Mouse (Mus musculus): ENCODE results near the gene Tmem135.
"Not testable (repeated sequence)": the region's sequence is repeated elsewhere in the genome, so short reads cannot be mapped to it uniquely, and the experiment has no call there.

The Tmem135 gene

DNA sequence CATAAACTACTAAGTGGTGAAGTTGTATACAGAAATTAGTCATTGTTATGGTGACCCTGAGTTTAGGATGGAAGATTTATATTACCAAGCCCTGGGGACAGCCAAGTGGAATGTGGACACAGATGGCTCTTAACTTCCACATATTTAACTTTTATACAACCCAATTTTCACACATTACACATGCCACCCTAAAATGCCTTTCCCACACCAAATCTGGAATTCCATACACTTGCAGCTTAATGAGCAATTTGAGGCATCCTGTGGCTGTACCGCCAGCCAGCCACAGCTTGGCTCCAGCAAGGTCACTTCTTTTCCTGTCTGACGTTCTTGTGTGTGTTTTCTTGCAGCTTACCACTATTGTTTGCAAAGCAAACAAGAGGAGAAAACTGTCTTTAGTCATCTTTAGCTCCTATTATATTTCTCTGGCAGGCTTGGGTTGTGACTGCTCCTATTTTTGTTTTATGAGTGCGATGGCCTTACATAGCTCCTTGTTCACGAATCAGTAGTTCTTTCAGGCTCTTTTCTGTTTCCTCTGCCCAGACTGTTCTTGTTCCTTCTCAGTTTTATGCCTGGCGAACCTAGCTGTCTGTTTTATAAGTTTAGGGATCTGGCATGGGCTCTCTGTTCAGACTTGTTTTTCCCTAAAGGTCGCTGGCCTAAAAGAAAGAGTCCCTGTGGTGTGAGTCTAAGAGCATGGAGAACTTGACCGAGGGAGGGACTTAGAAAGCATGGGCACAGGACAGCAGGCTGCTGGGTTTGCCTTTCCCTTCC is 22.9 kb downstream of the Tmem135 start:
- DNase-seq, result no peak

DNA sequence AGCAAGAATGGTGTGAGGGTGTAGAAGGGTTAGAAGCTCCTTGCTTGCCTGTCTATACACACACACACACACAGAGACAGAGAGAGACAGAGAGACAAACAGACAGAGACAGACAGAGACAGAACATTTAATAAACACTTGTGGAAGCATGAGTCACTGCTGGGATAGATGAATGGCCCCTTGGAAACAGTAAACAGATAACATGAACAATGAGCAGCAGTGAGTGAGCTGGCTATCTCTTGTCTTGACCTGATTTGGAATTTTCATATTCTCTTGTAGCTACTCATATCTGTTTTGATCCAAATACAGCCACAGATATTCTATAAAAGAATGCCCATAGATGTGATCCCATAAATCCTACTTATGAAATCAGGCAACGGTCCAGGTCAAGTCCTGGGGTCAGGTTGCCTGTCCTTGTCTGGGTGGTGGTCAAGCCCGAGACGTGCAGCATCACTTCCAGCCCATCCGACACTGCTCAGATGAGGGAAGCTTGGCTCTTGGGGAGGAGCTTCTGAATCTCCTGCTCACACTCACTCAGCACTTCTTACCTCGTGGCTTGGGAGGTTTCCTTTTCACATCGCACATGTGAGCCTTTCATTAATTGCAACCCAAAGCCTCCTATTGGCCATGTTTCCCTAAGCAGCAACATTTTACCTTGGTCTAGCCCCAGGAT is 32.3 kb downstream of the Tmem135 start:
- no peak for DNase-seq

DNA sequence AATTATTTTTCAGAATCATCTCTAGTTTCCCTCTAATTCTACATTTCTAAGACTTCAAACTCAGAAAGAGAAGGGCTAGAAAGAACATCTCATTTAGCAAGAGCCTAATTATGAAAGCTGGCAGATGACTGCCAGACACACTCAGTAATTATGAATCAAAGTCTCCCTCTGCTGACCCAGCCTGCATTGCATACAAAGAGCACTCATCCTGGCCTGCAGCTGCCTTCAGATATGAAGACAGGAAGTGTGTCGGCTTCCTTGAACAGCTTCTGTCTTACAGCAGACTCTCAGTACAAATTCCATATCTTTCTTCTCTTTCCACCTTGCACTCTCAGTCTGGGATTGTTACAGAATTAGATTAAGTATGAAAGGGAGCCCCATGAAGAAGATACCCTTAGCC is 33.1 kb downstream of the Tmem135 start:
- peak; percentile 37 to 58 for DNase-seq

DNA sequence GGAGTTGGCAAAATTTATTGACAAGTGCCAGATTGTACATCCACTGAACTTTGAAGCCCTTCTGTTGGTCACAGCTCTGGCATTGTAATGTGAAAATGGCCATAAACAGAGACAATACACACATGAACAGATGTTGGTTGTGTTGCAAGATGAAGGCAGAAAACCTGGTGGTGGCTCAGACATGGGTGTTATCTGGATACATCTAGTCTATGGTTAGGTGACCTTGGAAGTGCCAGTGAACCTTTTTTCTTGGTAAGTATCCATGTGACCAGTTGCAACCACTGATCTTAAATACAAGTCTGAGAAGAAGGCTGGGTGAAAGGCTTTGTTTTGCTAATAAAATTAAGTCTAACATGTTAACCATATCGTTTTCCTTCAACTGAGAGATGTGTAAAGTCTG is 33.9 kb downstream of the Tmem135 start:
- no peak for DNase-seq

DNA sequence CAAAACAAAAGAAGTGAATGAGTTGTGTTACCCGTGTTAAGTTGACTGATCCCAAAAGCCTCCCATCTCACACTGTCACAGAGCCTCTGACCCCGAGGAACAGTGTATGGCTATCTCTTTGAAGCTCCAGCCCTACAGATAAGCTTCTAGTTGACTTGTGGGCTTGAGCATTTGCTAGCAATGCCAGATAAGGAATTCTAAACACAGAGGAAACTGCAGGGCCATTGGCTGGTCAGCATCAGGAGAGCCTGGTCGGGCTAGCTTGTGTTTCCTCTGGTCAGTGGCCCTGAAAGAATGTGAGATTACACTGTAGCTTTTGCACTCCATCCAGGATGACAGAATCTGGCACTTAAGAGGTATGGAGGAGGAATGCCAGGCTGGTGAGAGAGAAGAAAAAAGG is 36.4 kb downstream of the Tmem135 start:
- no peak for DNase-seq

DNA sequence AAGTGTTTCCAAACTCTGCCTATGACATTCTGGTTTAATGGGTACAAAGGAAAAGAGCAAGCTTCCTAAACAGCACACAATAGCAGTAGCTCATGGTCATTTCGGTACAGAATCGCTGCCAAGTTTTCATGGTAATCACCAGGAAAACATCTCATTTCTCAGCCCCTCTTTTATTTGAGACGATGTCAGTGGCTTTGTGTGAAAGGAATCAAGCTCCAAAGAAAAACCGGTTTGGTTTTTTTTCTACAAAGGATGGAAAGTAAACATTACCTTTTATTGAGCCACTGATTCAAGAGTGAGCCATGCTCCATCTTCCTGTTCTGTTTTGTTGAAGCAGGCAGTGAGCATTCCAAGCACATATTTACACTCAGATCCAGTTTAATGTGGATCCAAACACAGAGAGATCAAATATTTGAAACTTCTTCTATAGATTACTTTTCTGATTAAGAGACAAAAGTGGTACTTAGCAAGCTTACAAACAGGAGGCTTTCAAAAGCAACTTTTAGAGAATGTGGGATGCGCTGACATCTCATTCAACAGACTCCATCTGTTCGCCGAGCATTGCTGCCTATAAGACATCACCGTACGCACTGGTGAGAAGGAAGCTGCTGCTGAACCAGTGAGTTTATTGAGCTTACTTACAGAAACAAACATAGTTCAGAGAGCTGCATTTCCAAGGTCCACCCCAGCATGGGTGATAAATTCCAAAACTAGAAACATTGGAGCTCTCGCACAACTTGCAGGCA is 38.7 kb downstream of the Tmem135 start:
- DNase-seq, result no peak

DNA sequence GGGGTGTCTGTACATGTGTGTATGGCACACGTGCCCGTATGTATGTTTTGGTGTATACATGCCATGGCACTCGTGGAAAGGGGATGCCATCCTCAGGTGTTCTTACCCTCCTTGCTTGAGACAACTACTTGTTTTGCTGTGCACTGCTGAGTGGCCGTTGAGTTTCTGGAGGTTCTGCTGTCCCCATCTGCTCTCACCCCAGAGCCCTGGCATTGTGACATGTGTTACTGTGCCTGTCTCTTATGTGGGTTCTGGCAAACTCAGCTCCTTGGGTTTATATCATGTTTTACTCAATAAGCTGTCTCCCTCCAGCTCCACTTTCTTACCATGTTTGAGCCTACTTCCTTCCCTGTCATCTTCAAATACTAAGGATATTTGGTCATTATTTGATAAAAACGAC is 40.0 kb downstream of the Tmem135 start:
- no peak for DNase-seq

DNA sequence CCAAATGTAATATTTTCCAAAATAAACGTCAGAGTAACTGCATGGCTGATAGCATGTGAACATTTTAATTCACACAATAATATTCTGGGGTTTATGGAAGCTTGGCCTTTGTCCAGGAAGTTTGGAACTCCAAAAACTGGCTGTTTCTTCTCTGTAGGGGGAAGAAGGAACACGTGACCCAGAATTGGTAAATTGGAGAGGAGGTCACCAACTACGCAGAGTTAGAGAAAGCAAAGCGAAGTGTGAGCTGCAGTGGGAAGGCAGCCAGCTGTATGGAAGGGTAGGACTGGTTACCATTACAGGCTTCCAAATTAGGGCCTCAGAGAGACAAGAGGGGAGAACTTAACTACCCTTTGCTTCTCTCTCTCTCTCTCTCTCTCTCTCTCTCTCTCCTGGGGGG is 47.7 kb downstream of the Tmem135 start:
- no peak for DNase-seq

DNA sequence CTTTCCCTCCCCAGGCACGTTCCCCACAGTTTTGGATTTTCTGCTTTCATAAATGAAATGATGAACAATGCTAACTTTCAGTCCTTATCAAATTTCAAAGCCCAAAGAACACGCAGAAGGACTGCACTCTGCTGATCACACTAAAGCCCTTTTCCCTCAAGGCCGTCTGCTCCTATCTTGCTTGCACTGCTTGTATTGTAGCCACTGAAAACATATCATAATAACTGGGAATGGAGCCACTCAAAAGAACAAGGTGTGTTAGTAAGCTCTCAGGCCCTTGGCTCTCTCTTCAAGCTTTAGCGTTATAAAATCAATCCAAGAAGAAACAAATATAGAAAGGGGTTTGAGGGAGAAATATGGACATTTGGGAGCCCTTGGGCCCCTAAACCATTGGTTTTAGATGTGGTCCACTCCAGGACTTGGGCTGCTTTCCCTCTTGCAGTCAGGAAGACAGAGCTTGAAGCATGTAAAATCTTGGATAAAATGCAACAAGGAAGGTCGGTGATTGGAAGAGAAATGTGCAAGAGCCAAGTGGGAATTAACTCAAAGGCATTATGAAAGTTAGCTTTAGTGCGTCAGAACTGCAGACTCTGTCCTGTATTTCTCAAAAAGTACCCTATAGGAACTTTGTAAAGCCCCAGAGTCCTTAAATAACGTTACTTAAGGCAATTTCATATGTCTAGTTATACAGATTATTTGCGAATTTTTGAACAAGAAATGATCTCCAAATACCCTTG is 48.3 kb downstream of the Tmem135 start:
- no peak for DNase-seq

DNA sequence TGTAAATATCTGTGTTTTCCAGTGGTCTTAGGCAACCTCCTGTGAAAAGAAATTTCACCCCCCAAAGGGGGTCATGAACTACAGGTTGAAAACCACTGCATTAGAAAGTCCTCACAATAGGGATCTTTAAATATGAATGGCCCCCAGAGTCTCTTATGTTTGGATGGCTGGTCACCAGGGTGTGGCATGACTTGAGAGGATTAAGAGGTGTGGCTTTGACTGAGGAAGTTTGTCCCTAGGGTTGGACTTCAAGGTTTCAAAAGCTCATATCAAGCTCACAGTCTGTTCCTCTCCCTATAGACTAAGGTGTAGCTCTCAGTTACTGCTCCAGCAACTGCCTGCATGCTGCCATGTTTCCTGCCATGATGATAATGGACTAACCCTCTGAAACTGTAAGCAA is 62.0 kb downstream of the Tmem135 start:
- DNase-seq, result no peak

DNA sequence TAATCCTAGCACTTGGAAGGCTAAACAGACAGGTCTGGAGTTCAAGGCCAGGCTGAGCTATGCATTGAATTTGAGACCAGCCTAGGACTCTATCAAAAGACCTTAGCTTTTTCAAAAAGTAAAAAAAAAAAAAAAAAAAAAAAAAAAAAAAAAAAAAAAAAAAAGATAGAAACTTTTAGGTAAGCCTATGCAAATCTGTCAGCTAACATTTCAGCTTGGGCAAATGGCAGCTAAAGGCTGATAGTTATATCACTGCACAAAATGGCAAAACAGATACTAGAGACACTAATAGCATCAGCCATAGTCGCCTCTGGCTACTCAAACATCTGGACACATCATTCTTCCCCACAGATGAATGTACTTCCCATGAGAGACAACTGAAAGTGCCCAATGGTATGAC is 64.2 kb downstream of the Tmem135 start:
- DNase-seq, result no peak

DNA sequence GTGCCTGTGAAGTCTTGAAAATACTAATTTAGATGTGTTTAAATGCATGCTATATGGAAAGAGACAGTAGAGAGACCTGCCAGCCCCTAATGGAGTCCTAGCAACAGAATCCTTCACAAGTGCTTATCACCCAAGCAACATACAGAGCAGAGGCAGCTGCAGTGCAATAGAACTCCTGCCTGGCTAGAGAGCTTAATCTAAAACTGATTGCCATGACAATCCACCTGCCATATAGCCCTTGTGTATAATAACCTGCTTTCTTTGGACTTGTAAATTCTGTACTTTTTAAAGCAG is 64.9 kb downstream of the Tmem135 start:
- no peak for DNase-seq

DNA sequence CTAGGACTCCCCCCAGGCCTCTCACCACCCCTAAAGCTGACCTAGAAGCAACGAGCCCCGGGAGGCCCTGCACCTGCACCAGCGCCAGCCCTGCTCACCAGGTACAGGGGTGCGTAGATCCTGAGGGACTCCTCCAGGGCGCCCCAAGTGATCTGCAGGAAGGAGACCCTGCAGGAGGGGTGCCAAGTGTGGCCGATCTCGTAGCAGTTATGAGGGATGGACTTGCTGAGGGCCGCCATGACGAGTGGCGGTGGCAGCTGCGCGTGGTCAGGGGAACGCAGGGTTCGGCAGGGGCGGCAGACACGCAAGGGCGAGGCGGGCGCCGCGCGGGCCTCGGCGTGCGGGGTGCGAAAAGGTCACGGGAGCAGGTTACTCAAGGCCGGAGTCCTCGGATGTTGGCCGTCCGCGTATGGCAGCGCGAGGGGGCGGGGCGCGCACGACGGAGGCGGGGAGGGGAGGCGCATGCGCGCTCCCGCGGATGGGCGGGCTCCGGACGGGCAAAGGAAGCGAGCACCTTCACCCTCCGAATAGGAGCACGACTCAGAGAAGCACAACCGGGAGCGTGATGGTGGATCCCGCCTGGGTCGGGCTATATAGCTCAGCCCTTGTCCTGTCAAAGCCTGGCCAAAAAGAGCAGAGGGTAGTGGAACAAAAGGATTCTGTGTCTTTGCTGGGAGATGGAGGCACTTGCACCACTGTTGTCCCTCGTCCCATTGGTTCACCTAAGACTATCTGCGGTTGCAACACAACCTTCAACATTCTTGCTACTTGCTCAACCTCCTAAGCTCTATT is 65.5 kb downstream of the Tmem135 start:
- DNase-seq, result peak; percentile 94 to 96

DNA sequence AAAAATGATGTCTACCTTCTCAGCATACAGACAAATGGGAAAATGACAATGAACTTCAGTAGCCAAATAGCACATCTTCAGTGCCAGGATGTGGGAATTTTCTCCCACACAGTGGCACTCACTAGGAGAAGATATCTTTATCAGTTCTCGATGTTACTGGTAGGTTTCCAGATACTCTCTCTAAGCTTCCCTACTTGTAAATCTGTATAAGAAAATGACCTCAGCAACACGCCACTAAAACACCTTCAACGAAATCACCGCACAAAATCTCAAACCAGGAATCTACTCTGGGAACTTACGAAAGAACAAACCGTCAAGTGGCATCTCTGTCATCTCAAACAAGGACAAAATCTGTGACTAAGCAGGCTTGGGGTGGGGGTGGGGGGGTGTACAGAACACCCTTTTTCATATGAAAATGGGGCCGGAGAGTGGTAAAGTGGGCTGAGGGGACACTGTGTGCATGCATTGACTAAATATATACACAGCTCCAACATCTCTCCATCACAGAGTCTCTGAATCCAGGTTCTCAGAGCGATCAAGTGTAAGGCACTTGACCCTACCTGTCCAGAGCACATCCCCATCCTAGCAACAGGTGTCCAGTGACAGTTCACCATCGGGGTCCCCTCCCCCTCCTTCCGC is 66.2 kb downstream of the Tmem135 start:
- DNase-seq, result no peak

DNA sequence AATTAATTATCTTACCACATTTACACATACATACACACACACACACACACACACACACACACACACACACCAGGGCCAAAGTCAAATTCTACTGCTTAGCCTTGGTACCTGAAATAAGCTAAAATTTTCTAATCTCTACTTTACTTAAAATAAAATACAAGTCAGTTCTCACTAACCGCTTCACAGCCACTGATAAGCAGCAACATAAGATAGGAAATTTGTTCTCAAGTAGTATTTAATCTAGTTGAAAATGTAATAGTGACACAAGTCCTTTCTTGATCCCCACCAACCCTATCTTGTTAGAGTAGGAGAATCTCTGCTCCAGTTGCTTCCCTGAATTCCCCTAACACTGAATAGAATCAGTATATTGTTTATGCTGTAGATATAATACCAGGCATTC is 67.6 kb downstream of the Tmem135 start:
- DNase-seq, result no peak

DNA sequence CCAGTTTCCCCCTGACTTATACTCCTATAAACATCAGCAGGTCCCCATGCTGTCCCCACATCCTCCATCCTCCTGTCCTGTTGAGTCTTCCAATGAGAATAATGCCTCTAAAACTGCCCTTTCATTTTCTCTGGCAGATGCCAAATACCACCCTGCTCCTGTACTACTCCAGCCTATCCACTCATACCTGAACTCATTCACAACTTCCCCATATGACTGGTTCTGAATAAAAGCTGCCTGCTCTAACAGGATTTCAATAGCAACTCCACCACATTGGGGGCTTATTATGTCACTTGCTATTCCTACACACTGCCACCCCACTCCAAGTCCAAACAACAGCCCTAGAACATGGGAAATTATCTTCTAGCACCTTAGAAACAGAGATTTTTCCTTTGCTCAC is 68.7 kb downstream of the Tmem135 start:
- DNase-seq, result no peak

DNA sequence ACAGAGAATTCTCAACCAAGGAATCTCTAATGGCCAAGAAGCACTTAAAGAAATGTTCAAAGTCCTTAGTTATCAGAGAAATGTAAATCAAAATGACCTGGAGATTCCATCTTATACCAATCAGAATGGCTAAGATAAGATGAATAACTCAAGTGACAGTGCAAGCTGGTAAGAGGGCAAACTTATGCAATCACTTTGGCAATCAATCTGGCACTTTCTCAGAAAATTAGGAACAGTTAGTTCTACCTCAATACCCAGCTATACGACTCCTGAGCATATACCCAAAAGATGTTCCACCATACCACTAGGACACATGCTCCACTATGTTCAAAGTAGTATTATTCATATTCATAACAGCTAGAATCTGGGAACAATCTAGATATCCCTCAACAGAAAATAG is 74.1 kb downstream of the Tmem135 start:
- no peak for DNase-seq

DNA sequence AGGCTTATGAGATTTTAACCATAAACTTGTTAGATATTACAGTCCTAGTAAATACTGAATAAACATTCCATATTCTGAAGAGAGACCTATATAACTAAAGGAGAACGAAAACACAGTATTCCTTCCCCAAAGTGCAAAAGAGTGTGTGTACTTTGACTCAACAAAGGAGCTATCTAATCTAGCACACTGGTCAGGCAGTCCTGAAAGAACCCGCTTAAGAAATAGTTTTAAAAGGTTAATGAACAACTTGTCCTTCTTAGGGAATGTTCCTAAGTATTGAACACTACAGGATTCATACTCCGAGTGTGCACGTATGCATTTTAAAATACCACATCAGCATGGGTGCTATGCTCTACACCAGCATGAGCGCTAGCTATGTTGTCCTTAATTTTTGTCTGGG is 76.3 kb downstream of the Tmem135 start:
- peak in 1 of 2 experiments; percentile 46 for DNase-seq

DNA sequence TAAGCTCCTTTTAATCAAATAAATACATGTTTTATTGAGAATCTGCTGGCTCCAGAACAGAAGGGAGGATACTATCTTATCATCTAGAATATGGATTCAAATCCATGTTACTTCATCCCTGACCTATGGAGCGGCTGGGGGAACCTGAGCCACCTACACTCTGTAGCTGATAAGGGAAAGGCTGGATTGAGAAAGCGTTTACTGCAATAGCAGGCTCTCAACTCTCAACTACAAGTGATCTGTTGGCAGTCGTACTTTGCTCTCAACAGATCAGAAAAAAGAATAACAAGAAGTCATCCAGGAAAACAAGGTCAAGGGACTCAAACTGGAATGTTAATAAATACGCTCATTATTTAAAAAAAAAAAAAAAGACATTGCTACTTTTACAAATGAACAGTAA is 77.3 kb downstream of the Tmem135 start:
- peak in 1 of 2 experiments; percentile 55 for DNase-seq

DNA sequence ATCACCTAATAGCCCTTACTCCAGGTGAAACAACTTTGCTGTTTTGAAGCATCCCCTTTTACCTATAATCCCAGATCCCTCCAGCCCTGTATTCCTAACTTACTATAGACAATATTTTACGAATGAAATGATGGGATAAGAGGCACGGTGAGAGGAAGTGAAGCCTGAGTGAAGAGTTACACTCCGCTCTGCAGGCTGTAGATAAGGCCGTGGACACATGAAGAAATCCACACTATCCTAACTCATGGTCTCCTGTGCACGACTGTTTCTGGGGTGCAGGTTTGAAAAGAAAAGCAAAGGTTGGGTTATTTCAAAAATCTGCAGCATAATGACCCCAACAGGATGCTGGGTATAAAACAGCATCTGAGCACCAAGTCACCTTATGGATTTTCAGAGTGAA is 77.8 kb downstream of the Tmem135 start:
- no peak for DNase-seq

DNA sequence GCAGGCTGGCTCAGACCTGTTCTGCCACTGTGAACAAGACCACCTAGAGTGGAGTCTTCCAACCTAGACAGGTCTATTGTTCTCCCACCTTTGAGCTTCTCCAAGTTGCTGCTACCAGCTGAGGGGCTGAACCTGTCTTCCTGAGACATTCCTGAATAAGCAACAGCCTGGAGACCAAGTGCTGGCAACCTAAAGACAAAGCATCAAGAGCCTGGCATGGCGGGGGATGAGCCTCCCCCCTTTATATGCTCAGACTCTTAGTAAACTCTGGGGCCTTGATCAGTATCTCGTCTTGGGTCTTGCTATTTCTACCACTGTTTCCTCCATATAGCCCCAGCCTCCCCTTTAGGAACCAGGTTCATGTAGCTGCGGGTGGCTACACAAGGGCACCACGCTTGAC is 81.3 kb downstream of the Tmem135 start:
- DNase-seq, result not testable (repeated sequence)

DNA sequence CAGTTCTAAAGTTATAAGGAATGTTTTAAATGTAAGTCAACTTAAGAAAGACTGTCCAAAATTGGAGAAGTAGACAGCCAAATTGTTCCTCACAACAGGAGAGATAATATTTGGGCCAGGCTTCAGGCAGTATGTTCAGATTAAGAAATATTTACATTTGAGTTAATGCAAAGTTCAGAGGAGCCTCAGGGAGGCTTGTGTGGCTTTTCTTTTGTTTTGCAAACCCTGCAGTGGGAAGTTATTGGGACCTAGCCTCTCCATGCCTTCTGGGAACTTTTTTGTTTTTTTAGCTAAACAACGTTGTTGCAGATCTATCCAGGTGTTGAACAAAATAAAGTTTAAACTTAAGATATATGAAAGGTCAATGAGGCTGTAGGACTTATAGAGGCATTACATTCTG is 84.7 kb downstream of the Tmem135 start:
- no peak for DNase-seq

Measured in kidney, adult 8-10 months (tissue).